Mouse (Mus musculus): ENCODE results near the gene Fbxw21. TPM values are rescaled to one million over a fixed set of nuclear protein-coding genes. Genes with fewer than 3 reads are reported as not detected.

Fbxw21 gene
- total and polyA plus RNA-seq, 3 experiments = not detected

GRCm38 (mm10) chr9:109096856-109097255 is 65.0 kb downstream of the Fbxw21 start:
- DNase-seq (ENCODE audit: extremely low read depth) = no peak
- in situ Hi-C loops (cut with MboI; ENCODE audit: low pct_ligation_motif_present, low pct_unique_long_range_greater_than_20kb, low sequenced_read_pairs) (no loop called here), dilution Hi-C loops (cut with MboI; ENCODE audit: extremely low pct_ligation_motif_present, extremely low pct_unique_long_range_greater_than_20kb, low sequenced_read_pairs) (no loop called here)
- Histone ChIP-seq H3K27ac (ENCODE audit: insufficient read depth, low read depth) (no peak overlapping the region), H3K9me3 (replicated peaks; ENCODE audit: low read length) (no peaks in the 10 kb centered on the region), H3K4me2 (ENCODE audit: insufficient read depth, low read depth, poor library complexity, severe bottlenecking) (no peak overlapping the region), H3K79me2 (replicated peaks; ENCODE audit: control insufficient read depth, extremely low read depth, insufficient read depth, poor library complexity, severe bottlenecking) (no peaks in the 10 kb centered on the region), H3K4me3 (replicated peaks in 1 of 3; ENCODE audit: low read depth in 2 of 3, low read length in 2 of 3, poor library complexity in 1 of 3) (no peak overlapping the region), H3K9ac (ENCODE audit: insufficient read depth, low read depth) (no peak overlapping the region), H3K27me3 (replicated peaks) (peaks cover 72% of the 10 kb centered on the region), H3K36me3 (replicated peaks in 1 of 2; ENCODE audit: control insufficient read depth in 1 of 2, insufficient read depth in 1 of 2, low read length in 1 of 2) (peaks cover 7 to 13% of the 10 kb centered on the region in 2 experiments), H3K4me1 (ENCODE audit: control insufficient read depth in 1 of 2, insufficient read depth in 2 of 2) (peaks cover 4 to 9% of the 10 kb centered on the region in 2 experiments; a peak in 2 of 4 replicates)
- no peak for TF ChIP-seq SIN3A (IDR thresholded peaks at IDR 0.05; ENCODE audit: low read length)

- in situ Hi-C loops (cut with MboI; ENCODE audit: low pct_ligation_motif_present, low pct_unique_long_range_greater_than_20kb, low sequenced_read_pairs) = no loop called here
Observed at GRCm38 (mm10) chr9:109096251-109096661, 65.6 kb downstream of the Fbxw21 start.

GRCm38 (mm10) chr9:109095137-109095982 is 66.5 kb downstream of the Fbxw21 start, which contains the start of gene Plxnb1:
Gene Plxnb1, plus strand, starts transcription at chr9:109095389.
- peak within 1 kb of the TSS in 2 of 3 experiments; percentile 23 to 65 for H3K4me3 ChIP-seq (replicated peaks in 1 of 3; ENCODE audit: low read depth in 2 of 3, low read length in 2 of 3, poor library complexity in 1 of 3)

More at GRCm38 (mm10) chr9:109096251-109096661, 65.6 kb downstream of the Fbxw21 start:
- H3K4me3 ChIP-seq (replicated peaks in 1 of 3; ENCODE audit: low read depth in 2 of 3, low read length in 2 of 3, poor library complexity in 1 of 3) = no peak overlapping the region
- TF ChIP-seq UBTF (IDR thresholded peaks at IDR 0.05; ENCODE audit: low read depth, low read length) = no peak
- TF ChIP-seq CHD1 (IDR thresholded peaks at IDR 0.05; ENCODE audit: low read depth, low read length) = no peak
- no peak for TF ChIP-seq USF1 (IDR thresholded peaks at IDR 0.05; ENCODE audit: low read depth, low read length)
- TF ChIP-seq PAX5 (IDR thresholded peaks at IDR 0.05; ENCODE audit: low read length) = no peak
- TF ChIP-seq ZC3H11A (IDR thresholded peaks at IDR 0.05; ENCODE audit: low read depth, low read length) = no peak
- TF ChIP-seq JUND (conservative IDR thresholded peaks at IDR 0.05; ENCODE audit: low read depth, low read length) = no peak
- no peak for TF ChIP-seq ETS1 (conservative IDR thresholded peaks at IDR 0.05; ENCODE audit: low read depth, low read length)
- no peak for TF ChIP-seq ZKSCAN1 (IDR thresholded peaks at IDR 0.05; ENCODE audit: borderline replicate concordance, low read depth, low read length)
- no peaks in the 10 kb centered on the region for H3K79me2 ChIP-seq (replicated peaks; ENCODE audit: control insufficient read depth, extremely low read depth, insufficient read depth, poor library complexity, severe bottlenecking)
- H3K9me3 ChIP-seq (replicated peaks; ENCODE audit: low read length) = no peaks in the 10 kb centered on the region
- H3K27ac ChIP-seq (ENCODE audit: insufficient read depth, low read depth) = no peak overlapping the region
- H3K9ac ChIP-seq (ENCODE audit: insufficient read depth, low read depth) = no peak overlapping the region
- H3K4me1 ChIP-seq (ENCODE audit: control insufficient read depth in 1 of 2, insufficient read depth in 2 of 2) = peaks cover 4 to 9% of the 10 kb centered on the region in 2 experiments; a peak in 2 of 4 replicates
- peaks cover 12 to 19% of the 10 kb centered on the region in 2 experiments for H3K36me3 ChIP-seq (replicated peaks in 1 of 2; ENCODE audit: control insufficient read depth in 1 of 2, insufficient read depth in 1 of 2, low read length in 1 of 2)
- no peak overlapping the region for H3K4me2 ChIP-seq (ENCODE audit: insufficient read depth, low read depth, poor library complexity, severe bottlenecking)
- DNase-seq (ENCODE audit: extremely low read depth) = no peak
- dilution Hi-C loops (cut with MboI; ENCODE audit: extremely low pct_ligation_motif_present, extremely low pct_unique_long_range_greater_than_20kb, low sequenced_read_pairs) = no loop called here
- peaks cover 68% of the 10 kb centered on the region for H3K27me3 ChIP-seq (replicated peaks)

More at GRCm38 (mm10) chr9:109095137-109095982, 66.5 kb downstream of the Fbxw21 start, which contains the start of gene Plxnb1:
- in situ Hi-C loops (cut with MboI; ENCODE audit: low pct_ligation_motif_present, low pct_unique_long_range_greater_than_20kb, low sequenced_read_pairs) = no loop called here
- TF ChIP-seq MAFK (IDR thresholded peaks at IDR 0.05; ENCODE audit: insufficient replicate concordance, low read length) = no peak
- 0 out of 2 replicates have a peak, but pooled peaks have one; percentile 17 for TF ChIP-seq NRF1 (IDR thresholded peaks at IDR 0.05; ENCODE audit: low read depth, low read length)
- TF ChIP-seq UBTF (IDR thresholded peaks at IDR 0.05; ENCODE audit: low read depth, low read length) = peak; percentile 56; the same call in 1 of the 2 replicates
- Histone ChIP-seq H3K36me3 (replicated peaks in 1 of 2; ENCODE audit: control insufficient read depth in 1 of 2, insufficient read depth in 1 of 2, low read length in 1 of 2) (peaks cover 20 to 28% of the 10 kb centered on the region in 2 experiments), H3K79me2 (replicated peaks; ENCODE audit: control insufficient read depth, extremely low read depth, insufficient read depth, poor library complexity, severe bottlenecking) (no peaks in the 10 kb centered on the region), H3K27me3 (replicated peaks) (peaks cover 61% of the 10 kb centered on the region), H3K9ac (ENCODE audit: insufficient read depth, low read depth) (peak within 1 kb of the TSS; percentile 52), H3K4me2 (ENCODE audit: insufficient read depth, low read depth, poor library complexity, severe bottlenecking) (peak within 1 kb of the TSS; percentile 95), H3K9me3 (replicated peaks; ENCODE audit: low read length) (no peaks in the 10 kb centered on the region), H3K27ac (ENCODE audit: insufficient read depth, low read depth) (no peak within 1 kb of the TSS), H3K4me1 (ENCODE audit: control insufficient read depth in 1 of 2, insufficient read depth in 2 of 2) (peaks cover 4 to 9% of the 10 kb centered on the region in 2 experiments; a peak in 2 of 4 replicates)
- dilution Hi-C loops (cut with MboI; ENCODE audit: extremely low pct_ligation_motif_present, extremely low pct_unique_long_range_greater_than_20kb, low sequenced_read_pairs) = no loop called here
- DNase-seq (ENCODE audit: extremely low read depth) = no peak

Data from CH12.LX (cell line).